Mouse (Mus musculus) myocyte (in vitro differentiated cells): Measurements from ENCODE around the gene Dis3l.

Experiments used
- CEBPB ChIP-seq: IDR thresholded peaks from 2 replicates; pipeline ENCODE4 v1.6.1; 2011; ENCODE audit warnings: mild to moderate bottlenecking, moderate library complexity; ENCODE audit not compliant: poor library complexity, insufficient read depth, severe bottlenecking
- E2F4 ChIP-seq: IDR thresholded peaks from one replicate; pipeline ENCODE4 v1.6.1; 2011; ENCODE audit warnings: mild to moderate bottlenecking, control low read depth, moderate library complexity; ENCODE audit not compliant: insufficient read depth
- MAX ChIP-seq: IDR thresholded peaks from one replicate; pipeline ENCODE4 v1.6.1; 2011; ENCODE audit warnings: low read depth, mild to moderate bottlenecking, control low read depth
- POLR2A ChIP-seq: IDR thresholded peaks from one replicate; pipeline ENCODE4 v1.6.1; 2011; ENCODE audit warnings: low read depth, mild to moderate bottlenecking, control low read depth, moderate library complexity; ENCODE audit not compliant: insufficient read length
- REST ChIP-seq: IDR thresholded peaks from one replicate; pipeline ENCODE4 v1.6.1; 2011; ENCODE audit warnings: mild to moderate bottlenecking, control low read depth, moderate library complexity; ENCODE audit not compliant: insufficient read depth, insufficient read length
- TCF3 ChIP-seq: IDR thresholded peaks from one replicate; pipeline ENCODE4 v1.6.1; 2011; ENCODE audit warnings: low read depth, control low read depth; ENCODE audit not compliant: insufficient read length

DNA sequence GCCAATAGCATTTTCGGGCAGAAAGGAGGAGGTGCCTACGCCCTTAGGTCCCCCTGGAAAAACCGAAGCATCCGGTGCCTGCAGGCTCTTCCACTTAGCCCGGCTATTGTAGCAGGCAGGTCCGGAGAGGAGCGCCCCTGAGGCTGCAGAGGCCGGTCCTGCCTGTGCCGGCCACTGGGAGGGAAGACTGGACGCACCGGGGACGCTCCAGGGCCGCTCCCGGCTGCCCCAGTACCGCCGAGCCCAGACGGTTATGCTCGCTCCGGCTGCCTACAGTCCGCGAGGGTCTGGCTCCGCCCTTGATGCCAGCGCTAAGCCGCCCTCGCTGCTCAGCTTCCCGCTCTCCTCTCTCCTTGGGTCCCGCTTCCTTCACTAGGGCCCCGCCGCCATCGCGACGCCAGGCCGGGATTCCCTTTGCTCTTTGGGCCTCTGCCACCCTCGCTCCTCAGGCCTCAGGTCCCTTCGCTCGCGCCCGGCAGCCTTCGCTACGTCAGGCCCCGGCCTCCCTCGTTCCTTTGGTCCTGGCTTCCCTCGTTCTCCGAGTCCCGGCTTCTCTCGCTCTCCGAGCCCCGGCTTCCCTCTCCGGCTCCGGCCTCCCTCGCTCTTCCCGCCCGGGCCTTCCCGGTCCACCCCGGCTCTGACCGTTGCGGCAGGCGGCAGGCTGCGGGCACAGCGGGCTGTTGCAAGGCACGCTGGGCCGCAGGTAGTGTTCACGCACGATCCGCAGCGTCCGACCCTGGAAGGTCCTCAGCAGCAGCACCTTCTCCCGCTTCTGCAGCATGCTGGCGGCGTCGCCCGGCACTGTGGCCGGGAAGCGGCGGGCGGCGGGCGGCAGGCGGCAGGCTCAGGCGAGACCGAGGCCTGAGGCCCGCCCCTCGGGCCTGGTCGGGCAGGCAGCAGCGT, 486 bp downstream of the Dis3l start:
- no peak for TF ChIP-seq CEBPB
- TF ChIP-seq E2F4 = no peak
- no peak for TF ChIP-seq REST
- TF ChIP-seq MAX = no peak
- TF ChIP-seq TCF3 = no peak
- TF ChIP-seq POLR2A = peak; percentile 61
